Mouse (Mus musculus) heart, postnatal 0 days (tissue): Measurements from ENCODE around the gene Adarb2. TPM values are rescaled to one million over a fixed set of nuclear protein-coding genes. Genes with fewer than 3 reads are reported as not detected.

Experiments used
- ATAC-seq: fragments of 200-750 bp; cut with Nextera tagmentation; 2 replicates; pipeline ENCODE4 v1.8.0; 2017; ENCODE audit warnings: low read depth, moderate number of reproducible peaks, moderate library complexity; ENCODE audit not compliant: insufficient read depth
- DNase-seq: peaks from one replicate; pipeline ENCODE4 v3.0.0-alpha.2; 2016; ENCODE audit warnings: low spot score
- H3K27ac ChIP-seq: fragments of 300-500 bp; sonication (generic); 2 replicates; pipeline ENCODE4 v1.5.1; 2014; ENCODE audit warnings: low read depth, mild to moderate bottlenecking
- H3K27me3 ChIP-seq: fragments of 300-500 bp; sonication (generic); 2 replicates; pipeline ENCODE4 v1.6.1; 2014; ENCODE audit warnings: low read length, mixed read lengths; ENCODE audit not compliant: control insufficient read depth, insufficient read depth
- H3K36me3 ChIP-seq: fragments of 300-500 bp; sonication (generic); replicated peaks from 2 replicates; pipeline ENCODE4 v1.6.1; 2014; ENCODE audit warnings: low read length, mixed read lengths; ENCODE audit not compliant: control insufficient read depth, insufficient read depth
- H3K4me1 ChIP-seq: fragments of 300-500 bp; sonication (generic); 2 replicates; pipeline ENCODE4 v1.6.1; 2014; ENCODE audit warnings: antibody characterized with exemption; ENCODE audit not compliant: control insufficient read depth, insufficient read depth
- H3K4me2 ChIP-seq: fragments of 300-500 bp; sonication (generic); 2 replicates; pipeline ENCODE4 v1.6.1; 2014; ENCODE audit warnings: low read depth, mild to moderate bottlenecking, low read length, moderate library complexity
- H3K4me3 ChIP-seq: fragments of 300-500 bp; sonication (generic); 2 replicates; pipeline ENCODE4 v1.5.1; 2014; ENCODE audit warnings: low read depth, low read length
- H3K9ac ChIP-seq: fragments of 300-500 bp; sonication (generic); replicated peaks from 2 replicates; pipeline ENCODE4 v1.6.1; 2014; ENCODE audit warnings: low read depth, low read length, mixed read lengths
- H3K9me3 ChIP-seq: fragments of 300-500 bp; sonication (generic); replicated peaks from 2 replicates; pipeline ENCODE4 v1.6.1; 2016; ENCODE audit warnings: low read length; ENCODE audit not compliant: control insufficient read depth
- CTCF ChIP-seq: IDR thresholded peaks from 2 replicates; pipeline ENCODE4 v1.5.1; 2016; ENCODE audit warnings: antibody characterized with exemption, control low read depth, low read depth
- EP300 ChIP-seq: IDR thresholded peaks from 2 replicates; pipeline ENCODE4 v1.6.1; 2016; ENCODE audit warnings: antibody characterized with exemption, low read depth
- WGBS: fragments of 180-500 bp; shearing (Covaris S2); extraction: QIAGEN DNeasy Blood & Tissue Kit; methylation state at CpG from one replicate; pipeline ENCODE4 v1.1.7; 2014; 5-methylcytosine and 5-hydroxymethylcytosine counted together
- polyA plus RNA-seq: library from polyadenylated mRNA; unstranded; fragments of >200 nt; fragmentation: Nextera tagmentation; extraction: Ambion mirVana; gene quantifications from 2 replicates; pipeline ENCODE4 v1.2.1, GENCODE M21; 2015
- total RNA-seq: library from RNA; depleted of rRNA; stranded (reverse); fragments of >200 nt; gene quantifications from 2 replicates; pipeline ENCODE4 v1.2.3, GENCODE M21; 2014; ENCODE audit warnings: low replicate concordance

Gene Adarb2
- total and polyA plus RNA-seq, 2 experiments from 2014 or later = not detected

DNA sequence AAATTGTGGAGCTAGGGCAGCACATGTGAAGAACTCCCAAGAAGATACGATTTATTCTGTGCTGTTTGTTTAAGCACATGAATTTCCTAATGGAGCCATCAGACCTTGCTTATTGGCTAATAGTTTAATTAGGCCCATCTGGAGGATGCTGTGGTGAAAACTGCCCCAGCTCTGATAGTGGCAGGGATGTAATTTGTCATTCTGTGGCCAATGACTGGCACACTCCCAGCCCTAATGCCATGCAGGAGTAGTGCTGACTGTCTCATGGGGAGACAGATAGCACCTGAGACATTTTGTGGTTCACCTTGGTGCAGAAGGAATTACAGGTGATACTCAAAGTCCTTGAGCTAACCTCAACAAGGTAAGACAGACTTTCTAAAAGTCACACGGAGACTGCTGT lies 80.5 kb downstream of the Adarb2 start:
- no peak overlapping the region for H3K27ac ChIP-seq
- no peaks in the 10 kb centered on the region for H3K36me3 ChIP-seq
- DNase-seq = no peak
- no peaks in the 10 kb centered on the region for H3K4me1 ChIP-seq
- no peak for ATAC-seq
- no peak overlapping the region for H3K4me3 ChIP-seq
- TF ChIP-seq CTCF (no peak), EP300 (no peak)
- H3K9me3 ChIP-seq = no peaks in the 10 kb centered on the region
- H3K4me2 ChIP-seq = no peak overlapping the region
- no peak overlapping the region for H3K9ac ChIP-seq
- H3K27me3 ChIP-seq = no peaks in the 10 kb centered on the region
- 77% methylated on average over 2 of the region's 2 CpGs for WGBS

DNA sequence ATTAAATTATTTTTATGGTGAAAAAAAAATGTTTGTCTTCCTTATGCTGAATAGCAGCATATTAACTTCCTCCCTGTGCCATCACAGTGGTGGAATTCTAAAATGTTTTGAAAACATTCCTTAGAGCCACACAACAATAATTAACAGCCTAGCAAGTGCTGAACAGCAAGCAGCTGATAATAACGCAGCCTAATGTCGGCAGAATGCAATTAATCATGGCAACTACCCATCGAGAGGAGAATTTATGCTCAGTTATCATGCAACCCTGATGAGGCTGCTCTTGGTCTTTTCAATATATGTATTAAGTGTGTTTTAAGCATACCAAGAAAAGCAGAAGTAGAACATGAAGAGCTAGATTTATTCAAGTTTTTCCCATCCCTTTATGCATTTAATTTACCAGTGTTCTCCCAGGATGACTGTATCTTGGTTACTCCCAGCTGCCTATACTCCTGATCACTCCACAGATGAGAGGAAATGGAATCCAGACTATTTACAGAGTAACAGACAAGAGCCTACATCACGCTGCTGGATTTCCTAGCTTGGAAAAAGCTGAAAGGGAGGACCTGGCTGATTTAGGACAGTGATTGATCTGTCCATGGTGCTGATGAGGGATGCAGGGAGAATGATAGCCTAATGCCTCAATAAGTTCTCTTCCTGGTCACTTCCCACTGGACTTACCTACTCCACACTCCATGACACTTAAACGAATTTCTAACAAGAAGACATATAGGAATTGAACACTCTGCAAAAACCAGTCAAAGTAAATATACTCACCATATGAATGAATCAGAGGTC lies 113.9 kb downstream of the Adarb2 start:
- DNase-seq (no peak), ATAC-seq (no peak)
- WGBS = 52% methylated on average over 5 of the region's 5 CpGs
- TF ChIP-seq EP300 (no peak), CTCF (no peak)
- H3K9me3 ChIP-seq = no peaks in the 10 kb centered on the region
- no peak overlapping the region for H3K27ac ChIP-seq
- H3K4me1 ChIP-seq = no peaks in the 10 kb centered on the region
- no peak overlapping the region for H3K4me3 ChIP-seq
- no peak overlapping the region for H3K9ac ChIP-seq
- no peaks in the 10 kb centered on the region for H3K27me3 ChIP-seq
- no peak overlapping the region for H3K4me2 ChIP-seq
- no peaks in the 10 kb centered on the region for H3K36me3 ChIP-seq

DNA sequence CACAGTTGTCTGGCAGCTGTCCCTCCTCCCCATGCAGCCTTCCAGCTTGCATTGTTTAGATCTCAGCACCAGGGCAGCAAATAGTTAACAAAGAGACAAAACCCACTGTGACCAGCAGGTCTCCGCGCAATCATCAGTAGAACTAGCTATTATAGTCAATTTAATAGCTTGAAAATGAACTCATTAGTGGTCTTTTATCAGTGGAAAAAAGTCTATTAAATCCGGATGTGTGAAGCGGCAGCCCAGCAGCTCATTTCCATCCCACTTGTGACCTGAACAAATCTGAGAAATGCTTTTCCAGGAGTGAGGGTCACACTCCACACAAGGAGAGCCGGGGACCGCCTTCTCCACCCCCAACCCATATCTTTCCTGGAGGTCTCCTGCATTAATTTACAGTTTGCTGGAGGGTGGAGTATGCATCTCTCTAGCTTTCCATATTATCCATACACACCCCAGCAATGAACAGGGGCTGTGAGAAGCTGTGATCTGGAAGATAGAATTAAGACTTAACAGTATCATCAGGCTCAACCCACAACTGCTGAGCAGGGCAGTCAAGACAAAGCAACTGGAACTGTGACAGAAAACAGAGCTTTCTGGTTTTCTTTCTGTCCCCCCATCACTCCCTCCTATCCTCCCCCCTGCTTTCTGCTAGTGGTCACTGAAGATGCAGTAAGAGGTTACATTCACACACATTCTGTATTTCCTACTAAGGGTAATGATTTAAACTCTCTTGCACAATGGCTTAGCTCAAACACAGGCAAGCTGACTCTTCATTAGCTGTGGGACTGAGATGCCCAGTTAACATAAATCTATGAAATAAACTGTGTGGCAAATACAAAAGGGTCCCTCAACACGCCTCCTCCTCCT lies 131.2 kb downstream of the Adarb2 start:
- Histone ChIP-seq H3K4me3 (no peak overlapping the region), H3K9me3 (no peaks in the 10 kb centered on the region), H3K27me3 (no peaks in the 10 kb centered on the region), H3K27ac (no peak overlapping the region), H3K36me3 (no peaks in the 10 kb centered on the region), H3K4me1 (no peaks in the 10 kb centered on the region), H3K4me2 (no peak overlapping the region), H3K9ac (no peak overlapping the region)
- WGBS = 41% methylated on average over 7 of the region's 7 CpGs
- DNase-seq (no peak), ATAC-seq (no peak)
- TF ChIP-seq EP300 (no peak), CTCF (no peak)

DNA sequence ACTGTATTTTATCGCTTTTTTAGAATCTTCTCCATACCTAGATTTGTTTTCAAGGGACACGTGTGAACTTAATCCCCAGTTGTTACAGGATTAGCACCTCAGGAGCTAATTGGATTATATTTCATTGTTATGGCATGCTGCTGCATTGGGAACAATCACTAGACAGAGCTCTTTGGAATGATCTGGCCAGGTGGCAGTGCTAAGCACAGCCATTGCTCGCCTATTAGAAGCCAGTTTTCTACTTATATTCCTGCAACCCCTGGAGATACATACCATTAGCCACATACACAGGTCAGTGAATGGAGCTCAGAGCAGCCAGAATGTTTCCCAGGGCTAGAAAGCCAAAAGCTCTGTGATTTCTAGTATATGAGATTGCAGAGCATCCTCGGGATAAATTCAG lies 131.9 kb downstream of the Adarb2 start:
- 49% methylated on average over 4 of the region's 4 CpGs for WGBS
- DNase-seq = no peak
- Histone ChIP-seq H3K4me1 (no peaks in the 10 kb centered on the region), H3K27ac (no peak overlapping the region), H3K27me3 (no peaks in the 10 kb centered on the region), H3K9me3 (no peaks in the 10 kb centered on the region), H3K4me3 (no peak overlapping the region), H3K36me3 (no peaks in the 10 kb centered on the region), H3K4me2 (no peak overlapping the region), H3K9ac (no peak overlapping the region)
- TF ChIP-seq EP300 (no peak), CTCF (no peak)
- ATAC-seq = no peak

DNA sequence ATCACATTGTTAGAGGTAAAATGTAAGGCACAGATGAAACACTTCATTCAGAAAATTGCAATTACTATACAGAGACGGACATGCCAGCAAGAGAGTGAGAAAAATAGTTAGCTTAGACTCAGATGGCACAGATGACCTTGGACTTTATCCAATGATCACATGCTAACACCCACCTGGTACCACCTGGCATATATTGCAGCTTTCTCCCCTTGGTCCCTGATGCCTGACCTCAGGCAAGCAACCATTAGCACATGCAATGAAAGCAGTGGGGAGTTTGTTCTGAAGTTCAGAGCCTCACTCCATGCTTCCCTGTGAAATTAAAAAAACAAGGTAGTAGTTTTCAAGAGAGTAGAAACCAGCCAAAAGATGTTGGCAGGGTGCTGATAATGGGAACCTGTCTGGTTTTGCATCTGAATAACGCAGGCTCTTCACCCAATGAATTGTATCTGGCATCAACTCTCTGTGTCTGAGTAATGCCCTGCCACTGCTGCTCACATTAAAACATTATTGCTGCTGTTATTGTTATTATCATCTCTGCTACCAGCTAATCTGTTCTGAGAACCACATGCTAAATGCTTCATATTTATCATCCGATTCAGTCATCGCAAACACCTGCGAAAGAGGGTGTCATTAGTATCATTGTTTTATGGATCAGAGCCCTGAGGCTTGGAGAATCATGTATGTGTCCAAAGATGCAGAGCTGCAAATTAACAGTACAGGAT lies 138.6 kb downstream of the Adarb2 start:
- no peak for DNase-seq
- 76% methylated on average over 5 of the region's 5 CpGs for WGBS
- H3K27ac ChIP-seq = no peak overlapping the region
- H3K27me3 ChIP-seq = no peaks in the 10 kb centered on the region
- H3K9me3 ChIP-seq = no peaks in the 10 kb centered on the region
- TF ChIP-seq EP300 = no peak
- no peak for TF ChIP-seq CTCF
- H3K4me2 ChIP-seq = no peak overlapping the region
- no peaks in the 10 kb centered on the region for H3K36me3 ChIP-seq
- no peak for ATAC-seq
- H3K9ac ChIP-seq = no peak overlapping the region
- no peak overlapping the region for H3K4me3 ChIP-seq
- no peaks in the 10 kb centered on the region for H3K4me1 ChIP-seq
